Mouse (Mus musculus) MEL-GATA-1-ER (cell line): ENCODE measurements at regions not wholly inside any gene's neighbourhood (a gene's known extent, or its start where the extent isn't known, plus 50 kb on each side); places are given as distances from the start of the nearest gene placed in this dataset.

Source experiments
- DNase-seq: peaks from one replicate; pipeline ENCODE4 v3.0.0-alpha.2; 2012; ENCODE audit warnings: low read depth; ENCODE audit errors: extremely low read depth

DNA sequence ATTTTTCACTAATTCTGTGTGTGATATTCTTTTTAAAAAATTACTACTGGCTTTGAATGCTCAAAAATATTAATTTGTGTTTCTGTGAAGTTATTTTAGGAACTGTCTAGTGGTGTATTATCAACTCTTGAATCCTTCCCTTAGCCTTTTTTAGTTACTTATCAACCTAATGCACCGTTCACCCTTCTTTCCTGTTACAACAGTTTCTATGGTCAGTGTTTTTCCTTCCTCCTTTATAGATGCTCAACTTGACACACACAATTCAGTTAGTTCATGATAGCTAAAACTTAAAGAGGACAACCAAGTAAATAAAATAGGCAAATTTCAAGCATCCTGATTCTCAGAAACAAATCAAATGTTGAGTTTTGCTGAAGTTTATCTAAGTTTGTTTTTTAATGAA is 506.9 kb downstream of the Flrt2 start:
- peak; percentile 76 for DNase-seq

DNA sequence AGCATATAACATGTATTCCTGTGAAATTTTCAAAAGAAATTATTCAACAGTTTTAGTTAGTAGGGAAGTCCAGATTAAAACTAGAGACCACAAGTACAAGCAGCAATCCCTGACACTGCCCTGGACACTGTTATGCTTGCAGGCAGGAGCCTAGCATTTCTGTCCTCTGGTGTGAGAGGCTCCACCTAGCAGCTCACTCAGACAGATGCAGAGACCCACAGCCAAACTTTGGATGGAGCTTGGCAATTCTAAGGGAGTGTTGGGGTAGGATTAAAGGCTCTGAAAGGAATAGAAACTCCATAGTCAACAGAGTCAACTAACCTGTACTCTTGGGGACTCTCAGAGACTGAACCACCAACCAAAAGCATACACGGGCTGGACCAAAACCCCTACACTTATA is 509.8 kb downstream of the Flrt2 start:
- no peak for DNase-seq

DNA sequence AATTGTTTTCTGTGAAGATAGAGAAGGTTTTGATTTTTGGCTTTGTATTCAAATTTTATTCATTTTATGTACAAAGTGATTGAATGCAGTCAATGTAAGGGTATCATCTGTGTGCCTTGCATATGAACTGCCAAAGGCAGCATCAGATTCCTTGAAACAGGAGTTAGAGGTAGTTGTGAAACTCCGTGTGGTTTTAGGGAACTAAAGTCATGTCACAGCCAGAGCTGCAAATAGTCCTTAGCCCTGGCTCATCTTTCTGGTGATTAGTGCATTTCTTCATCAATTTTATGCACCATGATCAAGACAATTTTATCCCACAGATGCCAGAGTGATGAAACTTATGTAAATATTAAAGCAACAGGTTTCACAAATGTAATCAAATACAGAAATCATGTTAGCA is 534.4 kb downstream of the Flrt2 start:
- no peak for DNase-seq

DNA sequence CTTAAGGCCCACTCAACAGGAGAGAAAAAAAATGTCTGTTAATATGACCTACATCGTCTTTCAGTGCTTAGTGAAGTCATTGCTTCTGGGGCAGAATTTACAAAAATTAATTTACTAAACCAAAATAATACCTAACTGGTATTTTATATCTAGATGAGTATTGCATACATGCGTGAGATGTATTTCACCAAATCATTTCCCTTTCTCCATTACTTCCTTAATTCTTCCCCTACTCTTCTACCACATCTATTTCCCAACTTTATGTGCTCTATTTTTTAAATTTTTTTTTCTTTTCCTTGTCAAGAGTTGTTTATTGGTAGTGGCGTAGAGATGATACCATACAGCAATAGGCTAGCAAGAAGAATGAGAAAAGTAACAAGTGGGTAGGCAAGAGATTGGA is 536.7 kb downstream of the Flrt2 start:
- no peak for DNase-seq

DNA sequence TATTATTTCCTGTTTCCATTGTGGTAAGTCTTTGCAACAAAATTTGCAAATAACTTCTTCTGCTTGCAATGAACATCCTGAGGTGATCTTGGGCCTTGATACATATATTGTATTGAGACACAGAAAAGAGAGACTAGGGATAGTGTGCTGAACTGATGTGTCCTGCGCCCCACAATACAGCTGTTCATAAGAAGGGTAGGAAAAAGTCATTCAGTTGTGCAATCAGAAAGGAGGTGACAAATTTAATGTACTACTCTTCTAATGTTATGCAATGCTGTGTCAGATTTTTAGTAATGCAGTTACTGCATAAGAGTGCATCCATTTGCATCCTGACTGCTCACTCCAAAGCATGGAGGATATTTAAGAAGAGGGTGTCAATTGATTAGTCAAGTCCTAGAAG is 543.5 kb downstream of the Flrt2 start:
- no peak for DNase-seq

DNA sequence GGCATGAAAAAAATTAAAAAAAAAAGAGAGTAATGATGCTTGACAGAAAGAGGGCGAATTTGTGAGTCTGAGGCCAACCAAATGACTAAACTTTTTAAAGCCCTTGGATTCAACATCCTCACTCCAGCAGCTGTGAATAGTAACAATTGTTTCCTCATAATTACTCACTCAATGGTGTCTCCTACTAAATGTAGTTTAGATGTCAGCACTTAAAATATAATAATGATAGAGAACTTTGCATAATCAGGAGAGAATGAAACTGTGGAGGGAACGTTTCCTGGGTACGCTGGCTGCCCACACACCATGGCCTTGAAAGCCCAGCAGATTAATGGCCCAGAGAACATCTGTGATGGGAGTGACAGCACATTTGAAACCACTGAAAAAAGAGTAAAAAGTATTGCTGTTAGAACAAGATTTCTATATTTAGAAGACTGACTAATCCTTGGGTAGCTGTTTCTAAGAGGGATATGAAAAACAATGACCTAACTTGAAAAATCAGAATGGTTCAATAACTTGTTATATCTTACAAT is 544.0 kb downstream of the Flrt2 start:
- DNase-seq, result no peak

DNA sequence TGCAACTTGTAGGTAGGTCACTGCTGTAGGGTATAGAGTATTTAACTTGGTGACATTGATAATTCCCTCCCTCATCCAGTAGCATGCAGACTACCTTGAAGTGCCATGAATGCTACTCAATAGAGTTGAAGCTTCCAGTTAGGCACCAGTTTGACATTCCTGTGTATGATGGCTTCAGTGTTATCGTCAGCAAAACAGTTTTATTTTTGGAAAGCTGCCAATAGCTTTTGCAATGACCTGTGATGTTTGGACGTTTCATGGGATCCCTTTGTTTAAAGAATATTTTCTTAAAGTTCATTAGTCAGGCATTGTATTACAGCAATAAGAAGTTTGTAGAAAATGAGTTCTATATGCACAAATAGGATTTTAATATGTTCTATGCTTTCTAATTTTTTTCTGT is 547.6 kb downstream of the Flrt2 start:
- DNase-seq, result no peak

DNA sequence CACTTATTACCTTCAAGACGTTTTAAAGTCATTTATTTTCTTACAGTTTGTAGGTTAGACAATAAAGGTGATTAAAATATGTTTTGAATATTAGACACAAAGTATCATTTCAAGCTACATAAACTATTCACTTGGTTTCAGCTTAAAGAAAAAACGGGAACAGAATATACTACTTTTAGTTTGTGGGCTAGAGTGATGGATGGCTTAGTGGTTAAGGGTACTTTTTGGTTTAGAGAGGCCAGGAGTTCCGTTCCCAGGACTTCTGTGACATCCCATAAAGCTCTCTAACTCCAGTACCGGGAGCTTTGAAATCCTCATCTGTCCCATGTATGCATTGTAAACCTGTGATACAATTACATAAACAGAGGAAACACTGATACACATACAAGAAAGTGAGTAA is 570.0 kb downstream of the Flrt2 start:
- DNase-seq, result no peak

DNA sequence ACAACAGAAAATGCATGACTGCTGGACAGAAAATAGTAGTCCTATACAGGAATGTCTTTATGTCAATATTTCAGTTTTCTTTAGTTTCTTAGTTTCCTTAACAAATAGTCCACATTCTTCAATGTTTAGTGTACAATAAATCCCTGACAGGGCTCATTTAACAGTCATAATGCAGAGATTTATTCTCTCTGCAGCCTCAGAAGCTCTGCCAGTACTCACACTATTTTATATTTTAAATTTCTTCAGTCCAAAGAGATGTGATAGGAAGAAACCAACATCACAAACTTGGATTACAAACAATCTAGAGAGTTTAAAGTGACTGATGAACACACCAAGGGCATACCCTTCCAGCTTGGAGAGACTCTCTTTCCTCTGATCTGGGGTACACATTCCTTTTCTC is 583.9 kb downstream of the Flrt2 start:
- no peak for DNase-seq

DNA sequence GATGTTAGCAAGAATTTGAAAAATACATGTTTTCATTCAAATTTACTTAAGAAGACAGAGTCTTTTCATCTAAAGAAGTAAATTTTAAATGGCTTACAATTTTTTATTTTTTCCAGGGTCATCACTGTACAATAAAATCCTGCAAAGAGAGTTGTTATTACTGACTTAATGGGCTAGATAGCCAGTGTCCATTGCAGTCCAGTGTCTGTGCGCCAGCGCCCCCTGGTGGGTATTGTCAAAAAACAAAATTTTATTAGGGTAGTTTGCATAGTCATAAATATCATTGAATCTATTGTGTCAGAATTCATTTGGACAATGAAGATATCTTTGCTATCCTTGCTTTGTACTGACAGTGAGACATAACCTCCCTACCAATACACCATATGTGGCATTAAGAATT is 619.1 kb downstream of the Flrt2 start:
- DNase-seq, result peak; percentile 15

DNA sequence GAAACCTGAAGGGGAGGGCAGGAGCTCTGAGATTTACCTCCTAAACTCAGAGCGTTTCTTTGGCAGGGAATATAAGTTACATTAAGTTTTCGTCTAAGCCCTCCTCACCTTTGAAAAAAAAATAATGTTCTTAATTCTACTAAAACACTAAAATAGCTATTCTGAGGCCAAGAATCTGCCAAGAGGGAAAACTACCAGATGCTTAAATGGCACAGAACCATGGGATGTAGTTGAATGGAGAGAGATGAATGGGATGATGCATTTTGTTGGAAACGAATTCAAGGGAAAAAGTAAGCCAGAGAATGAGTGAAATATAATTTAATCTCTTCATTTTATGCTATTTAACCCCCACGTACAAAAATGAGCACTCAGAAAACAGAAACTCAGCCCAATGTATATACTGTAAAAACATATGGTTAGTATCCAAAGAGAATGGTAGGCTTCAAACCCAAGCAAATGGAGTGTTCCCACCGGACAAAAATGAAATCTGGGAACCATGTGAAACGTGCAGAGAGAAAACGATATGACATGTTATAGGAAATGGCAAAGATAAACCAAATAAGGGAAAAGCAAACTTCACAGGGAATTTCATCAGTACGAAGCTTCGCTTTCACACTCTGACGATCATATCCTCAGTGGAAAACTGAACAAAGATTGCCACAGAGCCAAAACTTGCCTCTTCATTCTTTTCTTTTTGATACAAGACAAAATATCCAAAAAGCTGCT is 631.2 kb downstream of the Flrt2 start:
- DNase-seq, result no peak

DNA sequence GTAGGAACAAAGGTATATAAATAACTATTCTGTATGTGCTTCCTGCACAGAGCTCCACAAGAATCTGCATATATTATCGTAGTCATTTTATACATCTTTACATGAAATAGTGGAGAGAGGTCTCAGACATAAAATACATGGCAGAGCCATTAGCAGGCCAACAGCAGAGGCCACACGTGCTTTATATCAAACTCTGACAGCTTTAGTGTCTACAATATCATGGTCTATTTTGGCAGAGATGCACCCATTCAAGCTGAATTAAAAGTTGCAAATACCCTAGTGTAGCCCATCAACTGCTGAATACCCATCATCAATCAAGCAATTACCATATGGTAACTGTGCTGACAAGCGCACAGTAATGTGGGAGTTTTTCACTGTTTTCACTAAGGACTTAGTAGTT is 659.1 kb downstream of the Flrt2 start:
- no peak for DNase-seq

DNA sequence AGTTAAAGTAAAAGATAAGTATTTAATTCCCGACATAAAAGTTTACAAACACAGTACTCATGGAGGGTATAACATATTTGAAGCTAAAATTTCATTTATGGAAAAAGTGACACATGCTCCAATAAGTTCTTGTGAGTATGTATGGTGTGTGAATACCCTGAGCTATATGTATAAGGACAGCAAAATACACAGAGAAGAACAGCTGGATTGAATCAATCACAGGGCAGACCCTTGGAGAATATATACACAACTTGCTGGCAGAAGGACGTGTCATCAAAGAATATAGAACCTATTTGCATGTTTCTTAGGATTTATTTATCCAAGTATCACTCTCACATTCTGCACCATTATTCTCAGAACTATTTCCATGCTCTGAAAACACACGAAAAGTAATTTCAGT is 686.9 kb downstream of the Flrt2 start:
- no peak for DNase-seq

DNA sequence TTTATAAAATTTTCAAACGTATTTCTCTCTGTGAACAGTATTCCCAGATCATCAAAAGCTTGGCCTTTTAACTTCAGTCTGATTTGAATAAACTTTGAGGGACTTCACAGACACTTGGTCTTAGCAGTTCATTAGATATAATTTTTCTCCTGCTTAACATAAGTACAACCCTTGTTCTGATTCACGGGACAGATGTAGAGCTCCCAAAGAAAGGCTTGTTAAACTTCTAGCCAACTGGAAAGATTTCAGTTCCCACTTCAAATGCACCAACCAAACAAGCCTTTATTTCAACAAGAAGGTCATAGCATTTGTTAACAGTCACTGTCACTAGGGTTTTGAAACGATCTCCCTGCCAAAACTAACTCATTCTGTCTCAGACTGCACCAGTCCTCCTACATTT is 727.1 kb downstream of the Flrt2 start:
- DNase-seq, result no peak

DNA sequence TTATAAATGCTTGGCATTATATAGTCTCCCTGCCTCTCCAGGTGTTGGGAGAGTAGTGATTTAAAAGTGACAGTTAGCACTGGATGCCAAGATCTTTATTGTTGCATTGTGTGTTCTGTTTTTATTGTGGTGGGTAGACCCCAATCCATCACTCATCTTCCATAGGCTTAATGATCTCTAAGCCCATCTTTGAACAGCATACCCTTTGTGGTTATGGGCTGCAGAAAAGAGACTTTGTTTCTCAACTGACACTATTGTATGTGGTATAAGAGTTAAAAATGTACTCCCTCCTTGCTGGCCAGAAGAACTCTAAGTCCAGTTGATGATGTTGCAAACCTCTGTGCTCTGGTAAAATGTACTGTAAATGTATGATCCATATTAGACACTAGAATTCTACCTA is 727.5 kb downstream of the Flrt2 start:
- no peak for DNase-seq

DNA sequence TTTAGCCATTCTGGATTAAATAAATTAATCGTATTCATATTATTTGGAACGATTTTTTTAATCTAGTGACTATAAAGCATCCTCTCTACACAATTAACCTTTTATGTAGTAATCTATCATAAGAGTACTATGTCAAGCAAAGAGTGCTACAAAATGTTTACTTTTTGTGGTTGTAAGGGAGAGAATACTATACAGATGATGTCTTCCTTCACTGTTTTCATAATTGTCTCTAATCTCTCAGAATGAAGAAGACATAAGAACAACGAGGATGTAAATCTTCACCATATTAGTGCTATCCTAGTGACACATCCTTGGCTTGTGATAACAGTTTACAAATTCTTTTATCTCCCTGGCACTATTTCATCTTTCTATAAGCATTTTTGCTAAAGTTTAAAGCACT is 735.6 kb downstream of the Flrt2 start:
- no peak for DNase-seq

DNA sequence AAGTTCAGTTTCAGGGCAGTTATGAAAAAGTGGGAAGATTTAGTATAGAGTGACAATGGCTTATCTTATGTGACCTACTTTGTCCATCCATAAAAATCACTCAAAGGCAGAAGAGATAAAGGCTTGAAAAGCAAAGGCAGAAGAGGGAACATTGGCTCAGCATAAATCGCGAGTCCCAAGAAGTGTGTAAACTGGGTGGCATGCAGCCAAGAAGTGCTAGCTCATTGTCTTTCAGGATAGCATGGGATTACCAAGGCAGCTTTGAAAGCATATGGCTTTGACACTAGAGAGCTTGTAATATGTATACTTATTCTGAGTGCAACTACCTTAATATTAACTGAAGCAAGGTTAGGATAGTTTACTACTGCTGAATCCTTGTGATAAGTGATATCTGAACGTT is 750.5 kb downstream of the Flrt2 start:
- no peak for DNase-seq

DNA sequence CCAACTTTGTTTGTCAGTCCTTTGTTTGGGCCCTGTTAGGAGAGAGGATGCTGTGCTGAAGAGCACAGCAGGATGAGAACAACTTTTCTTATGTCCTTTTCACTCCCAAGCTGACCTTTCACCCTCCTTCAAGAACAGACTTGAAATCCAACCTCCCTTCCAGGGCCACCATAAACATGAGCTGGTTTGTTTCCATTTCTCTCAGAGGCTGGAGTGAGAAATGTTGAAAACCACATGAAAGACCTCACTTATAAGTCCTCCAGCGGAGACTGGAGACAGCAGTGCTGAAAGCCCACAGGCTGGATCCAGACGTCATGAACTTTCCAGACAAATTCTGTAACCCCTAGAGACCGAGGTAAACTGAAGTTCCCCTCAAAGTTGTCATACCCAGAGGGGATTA is 761.3 kb downstream of the Flrt2 start:
- no peak for DNase-seq

DNA sequence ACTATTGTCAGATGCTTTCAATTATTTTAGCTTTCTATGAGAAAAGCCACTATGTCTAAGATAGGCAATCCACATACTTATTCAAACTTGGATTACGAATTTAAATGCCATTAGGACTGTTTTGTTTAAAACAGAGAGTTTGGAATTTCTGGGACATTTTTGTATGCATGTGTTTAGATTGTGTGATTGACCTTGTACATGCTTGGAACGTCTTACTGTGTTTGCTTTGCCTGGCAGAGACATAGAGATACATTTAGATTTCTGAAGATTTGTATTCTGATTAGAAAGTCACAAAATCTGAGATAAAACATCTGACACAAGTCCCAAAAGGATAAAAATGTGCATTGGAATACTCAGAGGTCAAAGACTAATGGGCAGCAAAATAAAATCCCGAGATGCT is 784.3 kb downstream of the Flrt2 start:
- no peak for DNase-seq

DNA sequence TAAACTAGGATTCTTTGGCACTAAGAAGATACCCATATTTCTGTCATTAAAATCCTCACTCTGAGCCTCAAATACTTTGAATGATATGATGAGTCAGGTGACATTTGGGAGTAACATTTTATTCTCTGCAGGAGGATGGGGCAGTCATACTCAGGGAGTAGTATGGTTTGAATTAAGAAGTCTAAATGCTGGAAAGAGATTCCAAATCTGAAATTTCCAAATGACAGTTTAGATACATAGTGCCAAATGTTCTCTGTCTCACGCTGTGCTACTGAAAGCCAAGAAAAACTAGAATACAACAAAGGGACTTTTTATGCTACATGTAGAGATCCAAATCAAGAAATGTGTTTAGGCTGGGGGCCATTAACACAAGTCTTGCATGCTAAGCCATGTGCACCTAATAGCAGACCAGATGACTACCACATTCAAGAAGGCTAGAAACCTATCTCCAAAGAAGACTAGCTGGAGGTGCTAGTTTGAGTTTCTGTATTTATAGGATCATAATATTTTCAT is 796.5 kb downstream of the Flrt2 start:
- no peak for DNase-seq

DNA sequence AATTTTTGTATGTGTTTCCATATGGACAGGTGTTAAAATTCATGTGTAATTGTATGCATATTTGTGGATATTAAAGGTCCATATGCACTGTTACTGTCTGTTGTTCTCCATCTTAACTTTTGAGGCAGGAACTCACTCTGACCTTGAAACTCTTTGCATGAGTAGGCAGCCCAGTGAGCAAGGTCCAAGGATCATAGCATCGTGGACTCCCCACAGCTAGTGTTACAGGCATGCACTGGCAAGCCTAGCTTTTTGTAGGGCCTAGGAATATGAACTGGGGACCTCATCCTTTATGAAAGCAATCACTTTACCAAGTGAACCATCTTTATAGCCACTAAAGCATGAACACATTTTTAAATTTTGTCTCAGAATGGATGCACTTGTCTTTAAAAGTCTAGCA is 817.6 kb downstream of the Flrt2 start:
- DNase-seq, result no peak

DNA sequence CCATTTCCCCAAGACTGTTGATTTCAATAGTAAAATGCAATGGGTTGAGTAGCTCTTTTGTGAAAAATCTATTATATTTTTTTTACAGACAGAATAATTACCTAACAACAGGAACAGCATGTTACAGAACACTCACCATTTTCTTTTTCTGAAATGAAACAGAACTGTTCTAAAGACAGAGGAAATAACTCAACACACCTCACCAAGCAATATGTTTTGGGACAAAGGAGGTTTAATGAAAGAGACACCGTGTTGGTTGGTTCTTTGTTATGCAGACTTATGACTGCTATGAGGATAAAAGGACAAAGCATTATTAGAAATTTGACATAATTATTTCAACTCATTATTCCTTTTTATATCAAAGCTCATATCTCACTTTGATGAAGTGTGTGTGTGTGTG is 866.8 kb downstream of the Flrt2 start:
- DNase-seq, result no peak

DNA sequence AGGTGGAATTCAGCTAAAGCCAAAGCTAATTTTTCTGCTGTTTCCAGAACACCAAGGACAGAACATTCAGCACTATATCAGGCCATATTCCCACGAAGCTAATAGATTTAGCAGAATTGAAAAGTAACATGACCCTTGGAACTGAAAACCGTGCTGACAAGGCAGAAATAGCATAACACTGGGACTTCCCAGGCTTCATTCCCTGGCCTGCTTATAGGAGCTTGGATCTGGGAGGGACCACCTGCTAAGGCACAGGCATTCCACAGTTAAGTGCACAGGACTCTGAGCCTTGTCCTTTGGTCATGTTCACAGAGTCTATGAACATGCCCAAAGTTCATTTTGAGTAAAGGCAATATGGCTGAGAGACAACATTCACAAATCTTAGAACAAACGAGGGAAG is 902.8 kb downstream of the Flrt2 start:
- no peak for DNase-seq

DNA sequence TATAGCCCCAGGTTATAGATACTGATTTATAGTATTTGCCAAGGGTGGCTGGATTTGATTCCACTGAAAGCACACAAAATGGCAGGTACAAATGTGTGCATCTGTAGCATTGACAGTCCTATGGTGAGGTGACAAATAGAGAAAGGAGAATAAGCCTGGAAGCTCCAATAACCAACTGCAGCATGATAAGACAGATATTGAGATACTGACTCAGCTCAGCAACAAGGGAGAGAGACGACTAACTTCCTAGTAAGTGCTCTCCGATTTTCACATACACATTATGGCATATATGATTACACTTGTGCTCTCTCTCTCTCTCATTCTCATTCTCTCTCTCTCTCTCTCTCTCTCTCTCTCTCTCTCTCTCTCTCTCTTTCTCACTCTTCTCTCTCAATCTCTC is 923.1 kb downstream of the Flrt2 start:
- peak; percentile 19 for DNase-seq
